Mouse (Mus musculus): Measurements from ENCODE around the gene Vav2. TPM values are rescaled to one million over a fixed set of nuclear protein-coding genes. Genes with fewer than 3 reads are reported as not detected.

The Vav2 gene
- polyA plus RNA-seq, 1 experiment from 2014 or later, result 15.0 TPM

GRCm38 (mm10) chr2:27301444-27302111, 125.3 kb downstream of the Vav2 start:
- peaks cover 16% of the 10 kb centered on the region for H3K4me1 ChIP-seq (ENCODE audit: control insufficient read depth, insufficient read depth, low read length)
- ATAC-seq (ENCODE audit: low FRiP score), result peak; percentile 77
- H3K4me2 ChIP-seq, result no peak overlapping the region; the same call in 1 of the 2 replicates
- peak overlapping the region; percentile 27; the same call in 1 of the 2 replicates for H3K9ac ChIP-seq (ENCODE audit: low read length)
- H3K27ac ChIP-seq (ENCODE audit: low read depth, low read length), result peak overlapping the region; percentile 75
- no peaks in the 10 kb centered on the region for H3K9me3 ChIP-seq (ENCODE audit: control insufficient read depth, low read length)
- DNase-seq (ENCODE audit: low spot score, missing footprints), result no peak
- no peak overlapping the region for H3K4me3 ChIP-seq (ENCODE audit: low read depth, low read length)
- H3K36me3 ChIP-seq (ENCODE audit: control insufficient read depth, insufficient read depth, low read length), result no peaks in the 10 kb centered on the region
- 53% methylated on average over 12 of the region's 12 CpGs for WGBS
- no peaks in the 10 kb centered on the region for H3K27me3 ChIP-seq (ENCODE audit: control insufficient read depth, insufficient read depth, low read length)

GRCm38 (mm10) chr2:27300725-27301443, 125.9 kb downstream of the Vav2 start:
- H3K9me3 ChIP-seq (ENCODE audit: control insufficient read depth, low read length), result no peaks in the 10 kb centered on the region
- H3K4me1 ChIP-seq (ENCODE audit: control insufficient read depth, insufficient read depth, low read length), result peaks cover 16% of the 10 kb centered on the region
- no peaks in the 10 kb centered on the region for H3K27me3 ChIP-seq (ENCODE audit: control insufficient read depth, insufficient read depth, low read length)
- ATAC-seq (ENCODE audit: low FRiP score) (no peak), DNase-seq (ENCODE audit: low spot score, missing footprints) (no peak)
- no peak overlapping the region for H3K4me3 ChIP-seq (ENCODE audit: low read depth, low read length)
- no peaks in the 10 kb centered on the region for H3K36me3 ChIP-seq (ENCODE audit: control insufficient read depth, insufficient read depth, low read length)
- H3K27ac ChIP-seq (ENCODE audit: low read depth, low read length), result peak overlapping the region; percentile 75
- H3K9ac ChIP-seq (ENCODE audit: low read length), result peak overlapping the region; percentile 27; the same call in 1 of the 2 replicates
- WGBS, result 92% methylated on average over 13 of the region's 13 CpGs
- no peak overlapping the region for H3K4me2 ChIP-seq

GRCm38 (mm10) chr2:27296656-27297406, 130.0 kb downstream of the Vav2 start:
- H3K27ac ChIP-seq (ENCODE audit: low read depth, low read length), result no peak overlapping the region
- DNase-seq (ENCODE audit: low spot score, missing footprints), result no peak
- no peak for ATAC-seq (ENCODE audit: low FRiP score)
- H3K9me3 ChIP-seq (ENCODE audit: control insufficient read depth, low read length), result no peaks in the 10 kb centered on the region
- 81% methylated on average over 9 of the region's 9 CpGs for WGBS
- H3K9ac ChIP-seq (ENCODE audit: low read length), result no peak overlapping the region
- H3K36me3 ChIP-seq (ENCODE audit: control insufficient read depth, insufficient read depth, low read length), result peaks cover 2% of the 10 kb centered on the region; the same call in 1 of the 2 replicates
- no peak overlapping the region for H3K4me3 ChIP-seq (ENCODE audit: low read depth, low read length)
- H3K27me3 ChIP-seq (ENCODE audit: control insufficient read depth, insufficient read depth, low read length), result no peaks in the 10 kb centered on the region
- H3K4me2 ChIP-seq, result no peak overlapping the region
- peaks cover 11% of the 10 kb centered on the region for H3K4me1 ChIP-seq (ENCODE audit: control insufficient read depth, insufficient read depth, low read length)

- ATAC-seq (ENCODE audit: low FRiP score) (no peak), DNase-seq (ENCODE audit: low spot score, missing footprints) (no peak)
- no peaks in the 10 kb centered on the region for H3K27me3 ChIP-seq (ENCODE audit: control insufficient read depth, insufficient read depth, low read length)
- no peak overlapping the region for H3K4me2 ChIP-seq
- no peak overlapping the region for H3K27ac ChIP-seq (ENCODE audit: low read depth, low read length)
- H3K9me3 ChIP-seq (ENCODE audit: control insufficient read depth, low read length), result no peaks in the 10 kb centered on the region
- no peak overlapping the region for H3K9ac ChIP-seq (ENCODE audit: low read length)
- WGBS, result 96% methylated on average over 3 of the region's 3 CpGs
- H3K4me3 ChIP-seq (ENCODE audit: low read depth, low read length), result no peak overlapping the region
- no peaks in the 10 kb centered on the region for H3K4me1 ChIP-seq (ENCODE audit: control insufficient read depth, insufficient read depth, low read length)
- H3K36me3 ChIP-seq (ENCODE audit: control insufficient read depth, insufficient read depth, low read length), result peaks cover 13% of the 10 kb centered on the region
Measured at GRCm38 (mm10) chr2:27294777-27295176, 132.1 kb downstream of the Vav2 start.

GRCm38 (mm10) chr2:27289019-27289418, 137.8 kb downstream of the Vav2 start:
- peaks cover 4% of the 10 kb centered on the region; the same call in 1 of the 2 replicates for H3K4me1 ChIP-seq (ENCODE audit: control insufficient read depth, insufficient read depth, low read length)
- no peak overlapping the region for H3K4me2 ChIP-seq
- peak overlapping the region; percentile 41 for H3K9ac ChIP-seq (ENCODE audit: low read length)
- no peaks in the 10 kb centered on the region for H3K27me3 ChIP-seq (ENCODE audit: control insufficient read depth, insufficient read depth, low read length)
- H3K27ac ChIP-seq (ENCODE audit: low read depth, low read length), result peak overlapping the region; percentile 58
- peaks cover 18% of the 10 kb centered on the region for H3K36me3 ChIP-seq (ENCODE audit: control insufficient read depth, insufficient read depth, low read length)
- peak; percentile 98 for DNase-seq (ENCODE audit: low spot score, missing footprints)
- H3K9me3 ChIP-seq (ENCODE audit: control insufficient read depth, low read length), result no peaks in the 10 kb centered on the region
- 18% methylated on average over 3 of the region's 3 CpGs for WGBS
- peak; percentile 57 for ATAC-seq (ENCODE audit: low FRiP score)
- no peak overlapping the region for H3K4me3 ChIP-seq (ENCODE audit: low read depth, low read length)

- no peaks in the 10 kb centered on the region for H3K9me3 ChIP-seq (ENCODE audit: control insufficient read depth, low read length)
- no peak for DNase-seq (ENCODE audit: low spot score, missing footprints)
- H3K4me1 ChIP-seq (ENCODE audit: control insufficient read depth, insufficient read depth, low read length), result peaks cover 4% of the 10 kb centered on the region; the same call in 1 of the 2 replicates
- no peak overlapping the region for H3K4me3 ChIP-seq (ENCODE audit: low read depth, low read length)
- ATAC-seq (ENCODE audit: low FRiP score), result no peak
- 83% methylated on average over 7 of the region's 7 CpGs for WGBS
- no peak overlapping the region for H3K27ac ChIP-seq (ENCODE audit: low read depth, low read length)
- no peaks in the 10 kb centered on the region for H3K27me3 ChIP-seq (ENCODE audit: control insufficient read depth, insufficient read depth, low read length)
- no peak overlapping the region for H3K4me2 ChIP-seq
- H3K9ac ChIP-seq (ENCODE audit: low read length), result 0 out of 2 replicates have a peak overlapping the region, but pooled peaks have one; percentile 12
- peaks cover 18% of the 10 kb centered on the region for H3K36me3 ChIP-seq (ENCODE audit: control insufficient read depth, insufficient read depth, low read length)
Measured at GRCm38 (mm10) chr2:27286971-27287710, 139.7 kb downstream of the Vav2 start.

- WGBS, result 62% methylated on average over 7 of the region's 7 CpGs
Measured at GRCm38 (mm10) chr2:27284441-27284840, 142.4 kb downstream of the Vav2 start.

GRCm38 (mm10) chr2:27281771-27282170, 145.1 kb downstream of the Vav2 start:
- 86% methylated on average over 9 of the region's 9 CpGs for WGBS
- ATAC-seq (ENCODE audit: low FRiP score), result no peak
- H3K9me3 ChIP-seq (ENCODE audit: control insufficient read depth, low read length), result no peaks in the 10 kb centered on the region
- H3K4me1 ChIP-seq (ENCODE audit: control insufficient read depth, insufficient read depth, low read length), result no peaks in the 10 kb centered on the region
- H3K4me3 ChIP-seq (ENCODE audit: low read depth, low read length), result no peak overlapping the region
- no peak overlapping the region for H3K9ac ChIP-seq (ENCODE audit: low read length)
- H3K27ac ChIP-seq (ENCODE audit: low read depth, low read length), result no peak overlapping the region
- H3K4me2 ChIP-seq, result no peak overlapping the region
- H3K27me3 ChIP-seq (ENCODE audit: control insufficient read depth, insufficient read depth, low read length), result no peaks in the 10 kb centered on the region
- DNase-seq (ENCODE audit: low spot score, missing footprints), result peak; percentile 74
- H3K36me3 ChIP-seq (ENCODE audit: control insufficient read depth, insufficient read depth, low read length), result peaks cover 11% of the 10 kb centered on the region; the same call in 1 of the 2 replicates

More at GRCm38 (mm10) chr2:27284441-27284840, 142.4 kb downstream of the Vav2 start:
- H3K9me3 ChIP-seq (ENCODE audit: control insufficient read depth, low read length), result no peaks in the 10 kb centered on the region
- no peaks in the 10 kb centered on the region for H3K27me3 ChIP-seq (ENCODE audit: control insufficient read depth, insufficient read depth, low read length)
- peaks cover 11% of the 10 kb centered on the region; the same call in 1 of the 2 replicates for H3K36me3 ChIP-seq (ENCODE audit: control insufficient read depth, insufficient read depth, low read length)
- no peak overlapping the region for H3K4me2 ChIP-seq
- no peak overlapping the region for H3K4me3 ChIP-seq (ENCODE audit: low read depth, low read length)
- ATAC-seq (ENCODE audit: low FRiP score) (no peak), DNase-seq (ENCODE audit: low spot score, missing footprints) (no peak)
- peaks cover 4% of the 10 kb centered on the region; the same call in 1 of the 2 replicates for H3K4me1 ChIP-seq (ENCODE audit: control insufficient read depth, insufficient read depth, low read length)
- no peak overlapping the region for H3K9ac ChIP-seq (ENCODE audit: low read length)
- H3K27ac ChIP-seq (ENCODE audit: low read depth, low read length), result no peak overlapping the region

Measured in midbrain, embryonic 11.5 days (tissue).